Mouse (Mus musculus): ENCODE measurements around the gene Pask.
"Not testable (repeated sequence)": the region's sequence is repeated elsewhere in the genome, so short reads cannot be mapped to it uniquely, and the experiment has no call there.

Pask gene

DNA sequence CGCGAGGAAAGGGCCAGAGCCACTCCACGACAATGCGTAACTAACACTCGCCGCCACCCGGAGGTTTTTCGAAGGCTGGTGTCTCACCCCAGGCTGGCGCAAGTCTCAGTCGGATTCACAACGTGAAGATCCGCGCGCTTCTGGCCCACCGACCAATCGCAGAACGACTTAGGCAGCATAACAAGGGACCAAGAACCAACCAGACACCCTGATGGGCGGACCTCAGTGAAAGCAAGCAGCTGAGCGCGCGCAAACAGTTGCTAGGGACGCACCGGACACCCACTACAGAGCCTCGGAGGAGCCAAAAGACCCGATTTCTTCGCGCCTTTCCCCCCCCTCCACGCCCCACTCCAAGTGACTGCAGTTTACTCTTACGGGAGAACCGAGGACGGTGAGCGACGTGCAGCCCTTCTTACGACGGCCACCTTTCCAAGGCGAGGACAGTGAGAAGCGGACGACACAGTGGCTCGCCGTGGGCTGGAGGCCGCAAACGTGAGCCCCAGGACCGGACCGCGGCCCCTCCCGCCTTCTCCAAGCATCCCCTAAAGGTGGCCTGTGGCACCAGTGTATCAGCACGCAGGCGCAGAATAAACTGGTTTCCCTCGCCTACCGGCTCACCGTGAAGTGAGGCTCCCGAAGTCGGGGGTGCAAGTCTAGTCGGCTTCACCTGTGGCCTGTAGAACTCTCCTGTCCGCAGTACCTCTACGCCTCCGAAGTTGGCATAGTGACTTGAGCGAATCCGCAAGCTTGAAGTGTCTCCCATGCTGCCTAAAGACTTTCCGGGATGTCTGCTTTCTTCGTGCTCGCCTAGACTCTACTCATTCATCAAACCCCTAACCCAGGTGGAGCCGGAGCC lies at the start of gene Pask, which contains the start of gene Ppp1r7:
TSS of gene Pask (minus strand) at position 835 of the 856 bp plus-strand sequence.
TSS of gene Ppp1r7 (plus strand) at position 207 of the 856 bp plus-strand sequence.
- peak; percentile 89 to 93 for DNase-seq

DNA sequence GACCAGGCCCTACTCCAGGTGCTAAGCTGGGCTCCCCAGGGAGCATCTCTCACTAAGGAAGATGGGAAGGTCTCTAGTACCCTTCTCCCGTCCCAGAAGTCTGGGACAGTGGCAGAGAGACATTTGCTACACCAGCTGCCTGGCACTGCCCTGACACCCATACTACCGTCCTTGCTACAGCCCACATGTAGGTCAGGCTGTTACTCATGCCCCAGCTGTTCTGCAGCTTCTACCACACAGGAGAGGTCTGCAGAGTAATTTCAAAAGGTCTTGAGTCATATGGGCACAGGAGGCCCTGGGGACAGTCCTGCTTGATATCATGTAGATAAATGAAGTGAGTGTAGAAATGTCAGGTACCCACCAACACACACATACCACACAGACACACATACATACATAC lies 45.6 kb upstream of the Pask start:
- DNase-seq, result no peak

DNA sequence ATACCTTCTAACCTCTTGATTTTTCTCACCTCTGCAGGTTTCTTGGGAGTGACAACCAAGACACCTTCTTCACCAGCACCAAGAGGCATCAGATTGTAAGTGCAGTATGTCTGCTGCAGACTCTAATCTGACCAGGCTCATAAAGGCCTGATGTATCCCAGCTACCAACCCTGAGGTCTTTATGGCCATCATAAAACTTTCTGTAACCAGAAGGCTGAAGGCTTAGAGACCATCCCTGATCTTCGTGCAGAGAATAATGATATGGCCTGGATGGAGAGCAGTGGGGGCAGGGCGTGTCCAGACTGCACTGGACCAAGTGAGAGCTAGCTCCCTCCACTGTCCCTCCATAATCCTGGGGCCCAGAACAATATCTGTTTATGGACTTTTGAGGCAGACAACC lies 43.9 kb upstream of the Pask start:
- DNase-seq, result no peak

DNA sequence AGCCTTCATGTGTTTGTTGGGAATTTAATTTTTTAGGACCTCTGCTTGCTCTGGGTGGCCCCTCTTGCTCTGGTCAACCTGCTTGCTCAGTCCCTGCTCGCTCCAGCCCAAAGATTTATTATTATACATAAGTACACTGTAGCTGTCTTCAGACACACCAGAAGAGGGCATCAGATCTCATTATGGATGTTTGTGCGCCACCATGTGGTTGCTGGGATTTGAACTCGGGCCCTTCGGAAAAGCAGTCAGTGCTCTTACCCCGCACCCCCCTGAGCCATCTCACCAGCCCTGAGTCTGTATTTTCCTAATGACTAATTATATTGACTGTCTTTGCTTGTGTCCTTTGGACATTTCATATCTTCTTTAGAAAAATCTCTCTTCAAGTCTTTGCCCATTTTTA lies 35.8 kb upstream of the Pask start:
- DNase-seq, result no peak

DNA sequence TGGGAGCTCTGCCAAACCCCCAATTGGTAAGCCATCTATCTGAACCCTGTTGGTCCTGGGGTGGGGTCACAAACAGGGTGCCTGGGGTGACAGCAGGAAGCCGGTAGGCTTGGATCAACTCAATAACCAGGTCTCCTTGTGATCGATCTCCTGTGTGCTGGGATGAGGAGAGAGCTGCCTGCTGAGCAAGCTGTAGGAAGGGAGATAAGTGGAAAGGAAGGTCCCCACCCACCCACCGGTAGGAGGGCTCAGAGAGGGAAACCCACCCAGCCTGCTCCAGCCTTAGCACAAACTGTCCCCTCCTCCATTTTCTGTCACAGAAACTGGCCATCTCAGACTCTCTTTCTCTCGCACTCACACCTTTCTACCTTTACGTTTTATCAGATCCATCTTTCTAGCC lies 34.0 kb upstream of the Pask start:
- no peak for DNase-seq

DNA sequence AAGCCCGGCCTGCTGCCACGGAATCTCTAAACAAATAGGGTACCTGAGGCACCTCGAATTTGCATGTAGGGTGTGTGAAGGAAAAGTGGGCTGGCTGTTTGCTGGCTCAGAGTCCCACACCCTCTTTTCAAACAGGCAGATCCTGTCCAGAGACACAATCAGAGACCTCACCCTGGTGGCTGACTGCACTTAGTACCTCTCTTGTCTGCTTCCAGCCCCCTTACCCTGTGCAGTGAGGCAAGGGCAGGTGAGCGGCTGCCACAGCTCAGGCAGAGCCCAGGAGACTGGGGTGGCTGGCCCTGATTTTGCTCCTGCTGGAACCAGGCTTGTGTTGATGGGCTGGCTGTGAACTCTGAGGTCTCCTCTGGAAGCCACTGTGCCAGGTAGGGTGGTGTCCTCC lies 30.4 kb upstream of the Pask start, which contains the start of gene Ano7:
TSS of gene Ano7 (plus strand) at position 266 of the 400 bp plus-strand sequence.
- DNase-seq, result no peak

DNA sequence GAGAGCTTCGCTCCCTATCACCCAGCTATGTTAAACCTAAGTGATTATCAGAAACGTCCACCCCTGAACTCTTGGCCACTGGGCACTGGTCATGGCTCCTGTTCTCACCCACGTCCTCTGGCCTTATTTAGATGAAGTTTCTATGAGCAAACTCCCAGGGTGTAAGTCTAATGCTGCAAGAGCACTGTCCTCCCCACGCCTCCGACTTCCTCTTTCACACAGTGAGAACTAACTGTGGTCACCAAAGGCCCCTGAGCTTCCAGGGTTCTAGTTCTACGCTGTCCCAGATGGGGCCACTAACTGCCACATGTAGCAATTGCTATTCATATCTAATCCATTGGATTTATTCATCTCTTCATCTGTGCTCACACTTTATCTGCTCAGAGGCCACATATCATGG lies 22.4 kb upstream of the Pask start:
- no peak for DNase-seq

DNA sequence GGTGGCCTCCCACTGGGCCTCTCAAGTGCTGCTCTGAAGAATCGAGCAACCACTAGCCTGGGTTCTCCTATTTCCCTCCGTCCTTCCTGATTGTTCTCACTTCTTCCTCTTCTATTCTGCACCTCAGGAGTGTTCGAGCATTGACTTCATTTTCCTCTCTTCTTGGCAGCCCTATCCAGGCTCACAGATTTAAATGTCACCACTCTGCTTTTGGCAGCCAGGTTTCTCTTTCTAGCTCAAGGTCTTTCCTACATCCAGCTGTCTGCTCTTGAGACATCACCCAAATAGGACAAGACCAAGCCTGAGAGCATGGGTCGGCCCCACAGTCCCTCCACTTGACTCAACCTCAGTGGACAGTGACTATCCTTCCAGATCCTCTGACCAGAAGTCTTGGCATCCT lies 19.4 kb upstream of the Pask start:
- no peak for DNase-seq

DNA sequence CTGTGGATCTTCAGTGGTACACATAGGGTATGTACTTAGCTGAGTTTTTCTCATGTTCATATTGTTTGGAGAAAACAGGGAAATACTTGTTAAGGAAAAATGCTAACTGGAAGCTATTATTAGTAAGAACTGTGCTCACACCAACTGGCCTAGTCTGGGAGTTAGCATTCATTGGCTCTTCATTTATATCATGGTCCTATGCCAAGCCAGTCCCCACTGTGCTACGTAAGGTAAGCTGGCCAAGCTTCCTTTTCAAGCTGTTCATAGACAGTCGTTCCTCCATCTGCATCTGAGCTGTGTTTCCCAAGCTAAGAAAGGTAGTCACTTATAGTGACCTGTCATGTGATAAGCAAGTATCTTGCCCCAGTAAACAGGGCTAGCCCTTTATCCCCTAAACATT lies 9.4 kb upstream of the Pask start:
- DNase-seq, result no peak

DNA sequence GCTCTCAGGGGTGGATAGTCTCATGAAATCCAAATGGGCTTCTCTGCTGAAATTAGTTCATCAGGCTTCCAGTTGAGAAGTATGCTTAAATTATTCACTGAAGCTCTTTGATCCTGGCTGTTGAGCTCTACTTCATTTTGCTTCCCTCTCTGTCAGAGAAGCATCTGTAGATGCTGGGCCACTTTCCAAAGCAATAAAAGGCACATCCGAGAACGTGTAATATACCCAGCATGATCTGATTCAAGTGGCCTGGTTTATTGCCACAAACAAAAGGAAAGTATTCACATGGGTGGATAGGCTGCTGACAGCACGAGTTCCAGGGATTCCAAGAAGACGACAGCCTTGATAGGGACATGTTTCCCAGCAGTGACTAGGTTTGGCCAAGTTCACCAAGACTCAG lies 6.4 kb upstream of the Pask start:
- no peak for DNase-seq

DNA sequence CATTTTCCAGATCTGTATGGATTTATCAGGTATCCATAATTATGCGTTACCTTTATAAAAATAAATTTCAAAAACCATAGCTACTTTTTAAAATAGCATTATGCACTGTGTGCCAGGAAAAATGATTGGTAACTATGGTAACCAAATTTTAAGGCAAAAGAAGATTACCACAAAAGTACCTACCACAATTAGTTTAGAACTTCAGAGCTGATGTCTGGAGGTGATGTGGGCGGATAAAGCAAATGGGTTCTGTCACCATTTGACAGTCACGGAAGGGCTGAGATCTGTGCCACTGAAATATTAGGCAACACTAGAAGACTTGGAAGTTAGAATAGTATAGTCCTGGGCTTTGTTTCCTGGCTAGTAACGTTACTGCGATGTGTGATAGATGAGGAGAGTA lies 3.9 kb upstream of the Pask start:
- no peak for DNase-seq

DNA sequence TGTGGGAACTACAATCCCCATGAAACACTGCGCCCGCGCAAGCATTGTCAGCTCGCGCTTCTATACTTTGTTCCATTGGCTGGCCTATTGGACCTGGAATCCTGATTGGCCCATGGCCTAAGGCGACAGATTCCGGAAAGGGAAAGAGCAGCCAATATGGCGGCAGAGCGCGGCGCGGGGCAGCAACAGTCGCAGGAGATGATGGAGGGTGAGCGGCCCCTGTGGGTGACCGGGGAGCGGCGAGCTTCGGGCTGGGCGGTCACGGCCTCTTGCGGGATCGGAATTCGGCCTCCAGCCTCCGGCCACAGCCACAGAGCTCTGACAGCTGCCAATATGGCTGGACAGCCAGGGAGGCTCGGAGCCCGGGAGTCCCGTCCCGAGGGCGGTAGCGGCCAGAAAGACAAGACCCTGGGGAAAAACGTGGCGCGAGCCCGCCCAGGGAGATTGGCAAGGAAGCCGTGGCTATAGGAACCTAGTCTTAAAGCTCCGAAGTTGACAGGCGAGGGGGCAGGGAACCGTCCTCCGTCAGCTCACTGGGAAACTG lies 294 bp upstream of the Pask start:
- DNase-seq, result peak; percentile 89 to 92

DNA sequence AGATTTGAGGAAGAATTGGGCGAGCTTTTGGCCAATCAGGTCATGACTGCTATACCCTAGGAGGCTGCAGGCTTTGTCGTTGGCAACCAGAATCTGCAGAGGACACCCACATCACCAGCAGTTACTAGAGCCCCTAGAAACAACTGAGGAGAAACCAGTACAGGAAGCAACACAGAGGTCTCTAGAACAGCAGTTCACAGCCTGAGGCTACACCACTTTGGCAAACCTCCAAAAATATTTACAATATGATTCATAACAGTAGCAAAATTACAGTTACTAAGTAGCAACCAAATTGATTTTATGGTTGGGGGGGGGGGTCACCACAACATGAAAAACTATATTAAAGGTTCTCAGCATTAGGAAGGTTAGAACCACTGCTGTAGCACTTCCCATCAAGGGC lies 8.7 kb downstream of the Pask start:
- DNase-seq, result no peak

DNA sequence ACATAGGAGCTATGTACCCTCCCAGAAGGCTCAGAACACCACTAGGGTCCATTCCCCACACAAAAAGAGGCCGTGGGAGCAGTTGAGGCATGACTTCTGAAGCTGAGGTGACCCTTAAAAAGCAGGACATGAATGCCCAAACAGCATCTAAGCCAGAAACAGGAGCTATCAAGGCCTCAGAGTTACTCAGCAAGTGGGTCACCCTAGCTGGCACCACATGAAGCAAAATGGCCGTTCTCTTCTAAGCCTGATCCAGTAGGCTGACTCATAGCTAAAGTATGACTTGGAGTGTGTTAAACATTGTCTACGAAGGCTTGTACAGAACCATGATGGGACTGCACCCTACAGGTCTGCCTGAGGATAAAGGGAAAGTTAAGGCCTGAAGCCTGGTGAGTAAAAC lies 16.8 kb downstream of the Pask start:
- no peak for DNase-seq

DNA sequence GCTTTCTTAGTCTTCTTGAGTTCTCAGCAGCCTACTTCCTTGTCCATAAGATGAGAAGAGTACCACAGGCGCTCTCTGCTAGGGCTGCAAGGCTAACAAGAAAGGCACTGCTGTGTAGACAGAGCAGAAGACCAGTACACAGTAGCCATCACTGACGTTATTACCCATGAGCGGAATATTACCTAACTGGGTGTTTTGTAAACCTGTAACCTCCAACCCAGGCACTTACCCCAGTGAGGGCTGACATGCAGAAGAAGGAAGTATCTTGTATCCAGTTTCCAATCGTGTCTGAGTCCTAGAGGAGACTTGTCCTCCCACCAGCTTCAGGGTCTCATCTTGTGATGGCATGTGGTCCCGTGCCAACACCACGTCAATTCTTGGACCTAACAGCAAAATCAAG lies 19.3 kb downstream of the Pask start:
- no peak for DNase-seq

DNA sequence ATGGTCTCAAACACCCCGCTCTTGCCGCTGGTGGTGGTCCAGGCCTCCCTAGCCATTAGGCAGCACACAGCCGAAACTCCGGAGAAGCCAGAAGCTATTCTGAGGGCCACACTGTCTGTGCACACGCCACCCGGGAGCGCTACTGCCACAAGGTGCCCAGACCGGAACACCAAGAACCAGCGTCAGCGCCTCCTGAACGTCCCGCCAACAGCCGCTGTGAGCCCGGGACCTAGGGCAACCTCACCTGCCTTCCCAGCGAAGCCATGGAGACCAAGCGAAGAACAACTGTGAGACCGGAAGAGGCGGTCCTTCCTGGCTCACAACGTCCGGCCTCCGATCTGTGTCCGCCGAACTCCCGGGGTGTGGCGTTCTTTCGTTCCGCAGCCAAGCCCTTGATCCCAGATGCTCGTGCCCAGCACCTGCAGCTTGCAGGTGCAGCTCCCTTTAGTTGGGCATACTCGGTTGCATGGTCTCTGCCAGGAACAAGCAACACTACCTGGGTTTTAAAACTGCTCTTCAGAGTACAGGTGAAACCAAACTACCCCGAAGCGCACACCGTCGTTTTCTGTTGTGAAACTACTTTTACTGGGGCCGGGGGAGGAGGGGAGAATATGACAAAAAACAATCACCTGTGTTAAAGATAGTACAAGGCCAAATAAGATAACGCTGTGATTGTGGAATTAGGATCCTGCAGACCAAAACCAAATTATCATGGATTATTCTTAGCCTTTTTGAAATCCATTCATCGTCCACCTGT lies 37.5 kb downstream of the Pask start, which contains the start of gene Mterf4:
TSS of gene Mterf4 (minus strand) at position 335 of the 757 bp plus-strand sequence.
- DNase-seq, result peak; percentile 61 to 65

DNA sequence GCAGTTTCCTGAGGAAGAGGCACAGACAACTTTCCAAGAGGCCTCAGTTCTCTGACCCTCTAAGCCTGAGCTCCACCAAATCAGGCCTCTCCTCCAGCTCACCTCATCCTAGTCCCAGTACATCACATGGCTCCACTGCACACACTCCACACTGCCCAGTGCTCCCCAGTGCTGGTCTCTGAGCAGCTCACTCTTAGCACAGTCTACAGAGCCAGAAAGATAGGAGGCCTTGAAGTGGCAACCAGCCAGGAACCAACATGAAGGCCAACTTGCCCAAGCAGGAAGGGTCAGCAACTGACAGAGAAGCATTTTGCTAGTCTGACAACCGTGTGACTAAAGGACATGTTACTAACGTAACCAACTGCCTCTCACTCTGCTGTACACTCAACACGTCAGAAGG lies 42.7 kb downstream of the Pask start:
- no peak for DNase-seq

DNA sequence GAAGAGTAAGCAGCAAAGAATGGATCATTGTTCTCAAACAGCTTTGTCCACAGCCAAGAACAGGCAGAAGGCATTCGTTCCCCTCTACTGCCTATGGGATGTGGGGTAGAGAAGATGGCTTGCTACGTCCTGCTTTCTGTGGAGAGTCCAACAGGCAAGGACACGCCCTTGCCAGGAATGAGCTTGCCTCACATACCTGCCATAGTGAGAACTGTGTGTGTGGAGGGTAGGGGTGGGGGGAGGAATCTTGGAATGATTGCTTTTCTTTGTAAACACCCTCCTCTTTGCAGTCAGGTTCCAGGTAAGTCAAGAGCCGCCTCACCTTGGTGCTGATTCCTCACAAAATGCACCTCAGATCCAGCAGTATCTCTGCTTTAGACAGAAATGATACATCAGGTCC lies 43.5 kb downstream of the Pask start:
- DNase-seq, result no peak

DNA sequence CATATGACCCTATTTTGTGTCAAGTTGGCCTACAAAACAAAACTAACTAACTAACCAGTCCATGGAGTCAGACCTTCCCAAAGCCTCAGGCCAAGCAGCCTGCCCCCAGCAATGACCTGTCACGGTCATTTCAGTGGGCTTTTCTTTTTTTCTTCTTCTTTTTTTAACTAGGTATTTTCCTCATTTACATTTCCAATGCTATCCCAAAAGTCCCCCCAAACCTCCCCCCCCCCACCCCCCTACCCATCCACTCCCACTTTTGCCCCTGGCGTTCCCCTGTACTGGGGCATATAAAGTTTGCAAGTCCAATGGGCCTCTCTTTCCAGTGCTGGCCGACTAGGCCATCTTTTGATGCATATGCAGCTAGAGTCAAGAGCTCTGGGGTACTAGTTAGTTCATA lies 48.8 kb downstream of the Pask start:
- DNase-seq, result not testable (repeated sequence)

DNA sequence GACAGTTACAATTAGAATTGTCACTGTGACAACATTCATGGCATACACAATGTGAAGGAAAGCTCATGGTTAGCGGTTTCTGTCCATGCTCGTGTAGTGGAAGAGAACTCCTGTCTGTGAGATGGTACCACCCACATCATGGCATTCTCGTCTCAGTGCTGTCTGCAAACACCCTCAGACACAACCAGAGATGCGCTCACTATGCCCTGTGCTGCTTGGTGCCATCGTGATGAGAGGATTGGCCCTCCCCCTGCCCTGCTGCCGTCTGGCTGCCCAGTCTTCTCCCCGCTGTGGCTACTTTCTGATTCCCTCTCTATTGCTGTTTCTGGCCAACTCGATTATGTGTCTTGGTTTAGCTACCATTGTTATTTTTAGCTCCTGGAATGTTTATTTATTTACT lies 51.3 kb downstream of the Pask start:
- DNase-seq, result no peak

DNA sequence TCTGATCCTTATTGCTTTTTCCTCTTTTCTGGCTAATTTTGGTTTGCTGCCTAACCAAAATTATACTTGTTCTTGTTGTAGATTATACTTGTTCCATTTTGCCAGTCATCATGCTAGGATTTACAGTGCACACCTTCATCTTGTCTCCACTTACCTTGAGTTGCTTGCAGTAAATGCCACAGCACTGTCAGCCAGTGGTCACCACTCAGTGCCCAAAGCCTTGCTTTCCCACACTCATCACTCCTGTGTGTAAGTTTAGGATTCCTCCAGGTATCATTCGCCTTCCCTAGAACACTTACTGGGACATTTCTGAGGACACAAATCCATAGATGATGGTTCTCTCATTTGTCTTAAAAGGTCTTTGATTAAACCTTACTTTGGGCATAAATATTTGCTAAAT lies 51.7 kb downstream of the Pask start:
- DNase-seq, result no peak

DNA sequence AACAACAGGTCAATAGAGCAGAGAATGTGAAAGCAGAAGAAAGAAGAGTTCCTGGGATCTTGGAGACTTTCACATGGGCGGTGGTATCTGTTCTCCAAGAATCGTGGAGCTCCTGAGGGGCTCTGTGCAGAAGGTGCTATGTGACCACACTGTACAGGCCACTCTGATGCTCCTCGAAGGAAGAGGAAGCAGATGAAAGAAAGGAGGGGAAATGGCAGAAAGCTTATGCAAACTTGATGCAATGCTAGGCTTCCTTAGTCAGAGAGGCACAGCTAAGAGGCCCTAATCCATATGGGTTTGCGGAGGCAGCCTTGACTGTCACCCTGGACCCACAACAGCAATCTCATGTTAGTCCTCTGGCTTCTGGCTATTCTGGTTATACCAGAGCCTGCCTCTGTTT lies 52.3 kb downstream of the Pask start:
- no peak for DNase-seq

DNA sequence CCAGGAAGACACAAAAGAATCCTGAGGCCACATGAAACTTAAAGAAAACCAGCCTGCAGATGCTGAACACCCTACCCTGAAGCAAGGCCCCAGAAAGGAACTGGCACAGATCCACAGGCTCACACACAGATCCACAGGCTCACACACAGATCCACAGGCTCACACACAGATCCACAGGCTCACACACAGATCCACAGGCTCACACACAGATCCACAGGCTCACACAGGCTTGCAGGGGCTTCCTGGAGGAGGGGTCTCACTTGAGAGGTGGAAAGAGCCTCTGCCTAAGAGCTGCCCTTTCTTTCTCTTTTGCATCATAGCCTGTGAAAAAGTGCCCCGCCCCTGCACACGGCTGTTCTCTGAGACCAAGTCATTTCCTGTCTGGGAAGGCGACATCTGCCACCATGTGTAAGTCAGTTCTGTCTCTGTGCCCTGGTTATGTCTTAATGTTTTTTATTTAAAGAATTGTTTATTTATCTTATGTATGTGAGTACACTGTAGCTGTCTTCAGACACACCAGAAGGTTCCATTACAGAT lies 53.5 kb downstream of the Pask start:
- no peak for DNase-seq

DNA sequence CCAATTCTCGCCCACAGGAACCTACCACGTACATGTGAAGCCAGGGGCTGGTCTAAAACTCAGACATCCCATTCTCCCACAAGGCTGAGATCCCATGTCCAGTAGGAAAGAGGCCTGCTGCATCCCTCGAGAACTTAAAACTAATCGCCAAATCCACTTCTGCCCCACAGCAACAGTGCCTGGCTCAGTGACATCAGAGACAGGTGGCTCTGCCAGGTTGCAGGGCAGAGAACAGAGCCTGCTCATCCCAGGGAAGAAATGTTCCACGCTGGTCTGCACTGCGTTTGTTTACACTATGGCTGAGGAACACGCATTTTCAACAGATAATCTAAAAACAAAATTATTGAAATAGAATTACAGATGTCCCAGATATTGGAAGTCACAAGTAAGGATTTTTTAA lies 66.2 kb downstream of the Pask start:
- DNase-seq, result no peak
